Mouse (Mus musculus) neutrophil, adult 5-6 weeks (primary cell): ENCODE data around the gene Pou4f1. TPM values are rescaled to one million over a fixed set of nuclear protein-coding genes. Genes with fewer than 3 reads are reported as not detected.

Experiments
- ATAC-seq: fragments of 151-379, 151-347 bp; 2 replicates; pipeline ENCODE4 v1.8.0; 2017; ENCODE audit warnings: mild to moderate bottlenecking, moderate TSS enrichment; ENCODE audit not compliant: insufficient number of reproducible peaks, poor library complexity, low FRiP score, severe bottlenecking; ENCODE audit errors: extremely low read depth
- total RNA-seq: library from RNA; stranded (forward); fragments of 200-1000 nt; gene quantifications from 2 replicates; pipeline ENCODE4 v1.2.3, GENCODE M21; 2017

Pou4f1 gene
- total RNA-seq, 1 experiment from 2014 or later = not detected

- no peak for ATAC-seq
Observed at GRCm38 (mm10) chr14:104458728-104459512, 8.9 kb downstream of the Pou4f1 start.

DNA sequence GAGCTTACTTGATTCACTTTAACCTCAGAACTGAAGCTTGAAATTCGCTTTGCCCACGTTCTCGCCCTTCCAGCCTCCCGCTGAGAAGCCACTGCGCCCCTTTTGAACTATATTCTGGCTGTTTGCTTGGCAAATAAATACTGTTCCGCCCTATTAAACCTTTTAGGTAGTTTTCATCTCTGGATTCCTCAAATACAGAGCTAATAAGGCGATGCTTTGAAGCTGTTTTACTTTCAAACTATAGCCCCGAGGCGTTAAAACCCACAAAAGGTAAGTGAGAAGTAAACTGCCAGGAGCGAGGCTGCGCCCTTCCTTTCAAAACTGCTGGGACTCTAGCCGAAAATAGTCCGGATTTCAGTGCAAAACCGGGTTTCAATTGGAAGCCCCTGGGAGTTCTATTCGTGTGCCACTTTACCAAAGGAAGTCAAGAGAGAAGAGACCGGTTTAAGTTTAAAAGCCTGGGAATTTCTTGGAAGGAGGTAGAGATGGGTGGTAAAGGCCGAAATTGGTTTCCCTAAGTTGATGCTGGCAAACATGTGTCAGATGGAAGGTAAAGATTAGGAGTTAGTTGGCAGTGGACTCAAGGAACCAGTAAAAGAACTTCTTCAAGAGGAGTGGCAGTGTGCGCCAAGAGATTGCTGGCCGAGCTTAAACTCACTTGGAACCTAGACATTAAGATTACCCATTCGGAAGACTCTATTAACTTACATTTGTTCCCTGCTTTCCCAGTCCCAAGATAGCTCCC, 9.7 kb downstream of the Pou4f1 start:
- no peak for ATAC-seq

DNA sequence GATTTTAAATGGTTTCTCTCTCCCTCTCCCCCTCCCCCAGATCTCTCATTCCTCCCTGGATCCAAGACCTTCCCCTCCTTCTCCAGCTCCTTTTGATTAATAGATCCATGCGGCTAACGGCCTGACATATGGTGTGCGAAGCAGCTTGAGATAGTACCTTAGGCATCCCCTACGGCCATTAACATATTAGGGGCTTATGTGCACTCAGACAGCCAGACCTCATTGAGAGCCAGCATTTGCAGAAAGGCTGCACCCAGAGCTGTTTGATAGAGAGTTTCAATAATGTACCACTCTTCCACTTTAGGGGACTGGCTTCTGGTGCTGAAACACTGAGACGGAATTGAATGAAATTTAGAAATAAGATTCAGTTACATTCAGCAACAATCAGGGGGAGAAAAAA, 10.8 kb downstream of the Pou4f1 start:
- no peak for ATAC-seq

DNA sequence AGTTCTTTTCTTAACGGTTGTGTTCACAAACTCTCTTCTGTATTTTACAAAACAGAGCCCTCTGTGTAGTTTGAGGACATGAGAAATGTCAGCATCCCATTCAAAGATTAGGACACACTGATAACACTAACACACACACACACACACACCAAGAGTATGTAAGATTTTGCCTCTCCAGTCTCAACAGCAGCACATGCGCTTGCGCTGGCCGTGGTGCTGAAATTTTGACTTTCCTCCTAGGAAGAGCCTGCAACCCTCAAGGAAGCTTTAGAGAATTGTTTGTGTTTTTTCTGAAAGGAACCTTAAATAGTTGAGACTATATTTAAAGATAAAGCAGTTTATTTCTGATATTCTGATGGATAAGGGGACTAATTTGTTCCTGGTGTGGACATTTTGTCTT, 14.0 kb downstream of the Pou4f1 start:
- no peak for ATAC-seq

GRCm38 (mm10) chr14:104434293-104434692, 33.5 kb downstream of the Pou4f1 start:
- ATAC-seq = no peak

DNA sequence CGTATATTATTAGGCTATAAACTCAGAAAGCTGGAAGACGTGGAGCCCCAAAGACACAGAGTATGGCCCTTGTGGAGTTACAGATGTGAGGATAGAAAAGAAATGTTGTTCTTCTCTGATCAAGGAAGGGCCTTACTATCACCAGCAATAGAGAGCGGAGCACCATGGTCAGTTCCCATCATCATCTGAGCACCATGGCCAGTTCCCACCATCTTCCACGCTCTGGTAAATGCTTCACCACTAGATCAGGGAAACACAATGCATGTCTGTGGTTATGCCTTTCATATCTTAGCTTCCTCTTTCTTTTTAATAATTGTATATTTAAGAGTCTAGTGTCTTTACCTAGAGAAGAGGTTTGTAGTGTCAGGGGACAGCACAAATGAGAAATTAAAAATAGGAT, 37.0 kb downstream of the Pou4f1 start:
- no peak for ATAC-seq

DNA sequence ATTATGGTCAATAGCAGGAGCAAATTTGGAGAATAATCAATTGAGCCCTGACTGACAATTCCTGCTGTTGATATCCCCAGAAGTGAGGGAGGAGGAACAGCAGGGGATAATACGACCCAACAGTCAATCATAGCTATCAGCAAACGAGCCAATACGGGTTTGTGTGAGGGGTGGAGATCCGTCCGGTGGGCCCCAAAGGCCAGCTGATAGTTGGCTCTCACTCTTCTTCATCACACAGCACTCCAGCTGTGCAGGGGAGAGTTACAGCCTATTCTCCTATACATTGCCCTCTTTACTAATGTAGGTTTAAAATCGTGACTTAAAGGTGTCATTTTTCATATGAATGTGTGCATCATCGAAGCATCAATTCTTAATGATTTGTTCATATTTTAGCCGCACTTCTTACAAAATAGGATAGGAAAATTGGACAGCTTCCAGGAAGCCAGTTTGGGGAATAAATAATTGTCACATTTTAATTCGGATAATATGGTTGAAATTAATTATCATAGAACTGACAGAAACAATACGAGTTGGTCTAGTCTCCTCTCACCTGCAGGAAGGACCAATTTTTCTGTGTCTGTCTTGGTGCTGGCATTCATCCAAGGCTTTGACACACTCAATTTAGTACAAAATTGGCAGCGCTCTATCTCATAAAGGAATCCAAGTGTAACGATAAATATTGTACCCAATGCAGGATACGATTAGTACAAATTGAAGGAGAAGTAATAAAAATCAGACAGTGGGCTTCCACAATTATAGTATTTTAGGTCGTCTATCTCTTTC, 43.9 kb downstream of the Pou4f1 start:
- ATAC-seq = no peak

Other genes starting within 250 kb of the Pou4f1 start
- 8.7 and 8.8 TPM in 2 replicates for gene Rnf219, start 54.6 kb upstream of the Pou4f1 start, total RNA-seq